Mouse (Mus musculus) embryonic facial prominence, embryonic 11.5 days (tissue): ENCODE measurements around the gene AY074887. TPM values are rescaled to one million over a fixed set of nuclear protein-coding genes. Genes with fewer than 3 reads are reported as not detected.

Experiments used
- ATAC-seq: fragments of 200-750 bp; cut with Nextera tagmentation; replicated peaks from 2 replicates; pipeline ENCODE4 v1.8.0; 2017; ENCODE audit warnings: low read depth; ENCODE audit not compliant: insufficient number of reproducible peaks, low FRiP score, low TSS enrichment
- DNase-seq: peaks from one replicate; pipeline ENCODE4 v3.0.0-alpha.2; 2015; ENCODE audit warnings: low spot score
- H3K27ac ChIP-seq: fragments of 300-500 bp; sonication (generic); replicated peaks from 2 replicates; pipeline ENCODE4 v1.5.1; 2014; ENCODE audit warnings: mild to moderate bottlenecking, low read depth, low read length, control low read depth
- H3K27me3 ChIP-seq: fragments of 300-500 bp; sonication (generic); 2 replicates; pipeline ENCODE4 v1.6.1; 2014; ENCODE audit warnings: mild to moderate bottlenecking, low read length, moderate library complexity, mixed read lengths; ENCODE audit not compliant: control insufficient read depth, insufficient read depth
- H3K36me3 ChIP-seq: fragments of 300-500 bp; sonication (generic); replicated peaks from 2 replicates; pipeline ENCODE4 v1.6.1; 2014; ENCODE audit warnings: low read depth, mild to moderate bottlenecking, low read length, moderate library complexity, mixed read lengths; ENCODE audit not compliant: control insufficient read depth, insufficient read depth
- H3K4me1 ChIP-seq: fragments of 300-500 bp; sonication (generic); 2 replicates; pipeline ENCODE4 v1.6.1; 2014; ENCODE audit warnings: low read length, mixed read lengths; ENCODE audit not compliant: control insufficient read depth, insufficient read depth
- H3K4me2 ChIP-seq: fragments of 300-500 bp; sonication (generic); 2 replicates; pipeline ENCODE4 v1.6.1; 2014; ENCODE audit warnings: low read depth, mild to moderate bottlenecking, control low read depth, low read length, moderate library complexity
- H3K4me3 ChIP-seq: fragments of 300-500 bp; sonication (generic); 2 replicates; pipeline ENCODE4 v1.5.1; 2014; ENCODE audit warnings: low read depth, low read length, control low read depth
- H3K9ac ChIP-seq: fragments of 300-500 bp; sonication (generic); replicated peaks from 2 replicates; pipeline ENCODE4 v1.6.1; 2014; ENCODE audit warnings: mild to moderate bottlenecking, control low read depth, low read length
- H3K9me3 ChIP-seq: fragments of 300-500 bp; sonication (generic); replicated peaks from 2 replicates; pipeline ENCODE4 v1.6.1; 2016; ENCODE audit warnings: mild to moderate bottlenecking, low read length, inconsistent platforms, mixed read lengths; ENCODE audit not compliant: control insufficient read depth
- WGBS: fragments of 180-500 bp; shearing (Covaris S2); extraction: QIAGEN DNeasy Blood & Tissue Kit; methylation state at CpG from one replicate; pipeline ENCODE4 v1.1.7; 2014; 5-methylcytosine and 5-hydroxymethylcytosine counted together
- polyA plus RNA-seq: library from polyadenylated mRNA; unstranded; fragments of >200 nt; fragmentation: Nextera tagmentation; extraction: Ambion mirVana; gene quantifications from 2 replicates; pipeline ENCODE4 v1.2.1, GENCODE M21; 2014

AY074887 gene
- polyA plus RNA-seq, 1 experiment from 2014 or later: 1.6 TPM

- Histone ChIP-seq H3K9ac (no peak overlapping the region), H3K9me3 (no peaks in the 10 kb centered on the region), H3K4me3 (no peak overlapping the region), H3K27me3 (no peaks in the 10 kb centered on the region), H3K27ac (no peak overlapping the region), H3K4me1 (no peaks in the 10 kb centered on the region), H3K36me3 (no peaks in the 10 kb centered on the region), H3K4me2 (no peak overlapping the region)
- DNase-seq: no peak
- WGBS: 61% methylated on average over 7 of the region's 7 CpGs
- ATAC-seq: no peak
Measured at GRCm38 (mm10) chr9:54915576-54915975, 35.2 kb downstream of the AY074887 start.

- 96% methylated on average over 5 of the region's 5 CpGs for WGBS
- peaks cover 5% of the 10 kb centered on the region for H3K36me3 ChIP-seq
- ATAC-seq: no peak
Measured at GRCm38 (mm10) chr9:54909446-54909845, 41.4 kb downstream of the AY074887 start.

More at GRCm38 (mm10) chr9:54909446-54909845, 41.4 kb downstream of the AY074887 start:
- Histone ChIP-seq H3K4me2 (no peak overlapping the region), H3K4me1 (no peaks in the 10 kb centered on the region), H3K9ac (no peak overlapping the region), H3K9me3 (no peaks in the 10 kb centered on the region), H3K4me3 (no peak overlapping the region), H3K27me3 (no peaks in the 10 kb centered on the region), H3K27ac (no peak overlapping the region)
- no peak for DNase-seq

Other genes with a start within 250 kb of the AY074887 start
- 196 and 206 TPM in 2 replicates for gene Wdr61, start 216.5 kb downstream of the AY074887 start, polyA plus RNA-seq
- gene Crabp1, start 186.2 kb downstream of the AY074887 start, polyA plus RNA-seq: 962 and 1,036 TPM in 2 replicates
- gene Ireb2, start 87.2 kb downstream of the AY074887 start, polyA plus RNA-seq: 63.8 and 67.4 TPM in 2 replicates
- gene Hykk, start 33.7 kb downstream of the AY074887 start, polyA plus RNA-seq: 5.8 and 6.1 TPM in 2 replicates
- gene Psma4, start 208 bp downstream of the AY074887 start, polyA plus RNA-seq: 353 and 372 TPM in 2 replicates
- 1.2 and 2.7 TPM in 2 replicates for gene Chrna5, start 29.9 kb upstream of the AY074887 start, polyA plus RNA-seq
- 4.4 and 6.5 TPM in 2 replicates for gene Chrna3, start 75.6 kb upstream of the AY074887 start, polyA plus RNA-seq
- 0.79 and 1.7 TPM in 2 replicates for gene Chrnb4, start 97.8 kb upstream of the AY074887 start, polyA plus RNA-seq
- 41.1 and 48.0 TPM in 2 replicates for gene Ube2q2, start 197.9 kb upstream of the AY074887 start, polyA plus RNA-seq